Mouse (Mus musculus) ES-Bruce4 (cell line): ENCODE data around the gene Tox2.

Source experiments
- CTCF ChIP-seq: IDR thresholded peaks from one replicate; pipeline ENCODE4 v1.8.1; 2011; ENCODE audit warnings: low read depth, low read length
- EP300 ChIP-seq: IDR thresholded peaks from 2 replicates; pipeline ENCODE4 v1.6.1; 2011; ENCODE audit warnings: low read depth, low read length; ENCODE audit not compliant: insufficient read depth
- POLR2A ChIP-seq: IDR thresholded peaks from one replicate; pipeline ENCODE4 v1.8.1; 2011; ENCODE audit warnings: low read length; ENCODE audit not compliant: insufficient read depth

DNA sequence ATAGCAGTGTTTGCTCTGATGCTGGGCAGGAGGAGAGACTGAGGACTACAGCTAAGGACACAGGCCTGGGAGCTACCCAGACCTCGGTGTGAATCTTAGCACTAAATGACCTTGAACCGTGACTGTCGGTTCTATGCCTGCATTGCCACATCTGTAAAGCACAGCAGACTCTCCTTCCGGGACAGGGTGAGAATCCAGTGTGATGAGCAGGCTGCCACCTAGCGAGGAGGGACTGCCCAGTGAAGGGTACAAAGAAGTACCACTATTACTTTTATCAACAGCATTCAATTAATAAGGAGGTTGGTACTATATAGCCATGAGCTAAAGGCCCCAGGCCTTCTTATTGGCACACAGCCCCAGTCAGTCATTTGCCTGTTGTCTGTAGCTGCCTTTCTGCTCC is 98.7 kb downstream of the Tox2 start:
- TF ChIP-seq CTCF (no peak), EP300 (no peak), POLR2A (no peak)
